Mouse (Mus musculus): Measurements from ENCODE around the gene Galnt4. TPM values are rescaled to one million over a fixed set of nuclear protein-coding genes. Genes with fewer than 3 reads are reported as not detected.

Gene Galnt4
- polyA plus RNA-seq, 1 experiment, result 4.2 TPM

GRCm38 (mm10) chr10:99161987-99162582, 54.1 kb downstream of the Galnt4 start:
- H3K36me3 ChIP-seq (ENCODE audit: control insufficient read depth, insufficient read depth, low read length), result no peaks in the 10 kb centered on the region
- peak; percentile 56 for DNase-seq

More at GRCm38 (mm10) chr10:99161987-99162582, 54.1 kb downstream of the Galnt4 start:
- H3K4me3 ChIP-seq (ENCODE audit: control insufficient read depth, insufficient read depth, low read length), result no peak overlapping the region
- no peak for TF ChIP-seq POLR2A (IDR thresholded peaks at IDR 0.05; ENCODE audit: control insufficient read depth, extremely low read depth, insufficient read depth, low read length, poor library complexity)
- TF ChIP-seq CTCF (IDR thresholded peaks at IDR 0.05; ENCODE audit: borderline replicate concordance, control insufficient read depth, extremely low read depth, insufficient read depth, low read length, poor library complexity), result no peak
- peaks cover 7% of the 10 kb centered on the region; the same call in 1 of the 2 replicates for H3K4me1 ChIP-seq (replicated peaks; ENCODE audit: control insufficient read depth, insufficient read depth, low read length)
- H3K27me3 ChIP-seq (ENCODE audit: control insufficient read depth, insufficient read depth, low read length), result no peaks in the 10 kb centered on the region
- no peak overlapping the region for H3K27ac ChIP-seq (ENCODE audit: control insufficient read depth, insufficient read depth, low read length)
- WGBS, result 50% methylated on average over 8 of the region's 8 CpGs

Other genes starting within 250 kb of the Galnt4 start
- 12.0 and 12.5 TPM in 2 replicates for gene Atp2b1, start 193.8 kb upstream of the Galnt4 start, polyA plus RNA-seq (2012; rRNA removed)
- gene Poc1b, start 1.1 kb upstream of the Galnt4 start, polyA plus RNA-seq (2012; rRNA removed), result 11.0 and 11.4 TPM in 2 replicates
- 0.57 and 0.74 TPM in 2 replicates for gene Phxr2, start 18.2 kb downstream of the Galnt4 start, polyA plus RNA-seq (2012; rRNA removed)
- 43.9 and 46.1 TPM in 2 replicates for gene Dusp6, start 155.1 kb downstream of the Galnt4 start, polyA plus RNA-seq (2012; rRNA removed)

Data from thymus, adult 2 months (tissue).